Mouse (Mus musculus): ENCODE measurements around the gene C5ar2. TPM values are rescaled to one million over a fixed set of nuclear protein-coding genes. Genes with fewer than 3 reads are reported as not detected.
A peak's percentile ranks its signal among the peaks of the same experiment; 100 is the strongest.

C5ar2 gene
- polyA plus RNA-seq, 2 experiments: 0.15 TPM; not detected in 1

- 82% methylated on average over 6 of the region's 6 CpGs for WGBS
- ATAC-seq (ENCODE audit: low FRiP score, low read depth) (no peak), DNase-seq (ENCODE audit: low spot score) (no peak)
- no peak for TF ChIP-seq POLR2A (IDR thresholded peaks at IDR 0.05; ENCODE audit: borderline replicate concordance, extremely low read depth, insufficient read depth, insufficient read length)
- Histone ChIP-seq H3K4me1 (ENCODE audit: control insufficient read depth, insufficient read depth, low read length) (no peaks in the 10 kb centered on the region), H3K27me3 (ENCODE audit: control insufficient read depth, insufficient read depth, low read length) (no peaks in the 10 kb centered on the region), H3K4me3 (replicated peaks; ENCODE audit: low read length) (no peak overlapping the region), H3K9ac (ENCODE audit: low read depth, low read length, severe bottlenecking) (no peak overlapping the region), H3K9me3 (ENCODE audit: control insufficient read depth, low read length) (no peaks in the 10 kb centered on the region), H3K36me3 (ENCODE audit: control insufficient read depth, insufficient read depth, low read length) (peaks cover 83% of the 10 kb centered on the region), H3K4me2 (replicated peaks; ENCODE audit: low read depth, low read length, severe bottlenecking) (no peak overlapping the region), H3K27ac (replicated peaks; ENCODE audit: low read depth, low read length) (no peak overlapping the region)
Measured at GRCm38 (mm10) chr7:16201136-16201535, 42.8 kb downstream of the C5ar2 start.

GRCm38 (mm10) chr7:16198540-16198939 lies 45.4 kb downstream of the C5ar2 start:
- peaks cover 60% of the 10 kb centered on the region for H3K36me3 ChIP-seq (ENCODE audit: control insufficient read depth, insufficient read depth, low read length)
- H3K4me3 ChIP-seq (replicated peaks; ENCODE audit: low read length): no peak overlapping the region
- H3K4me2 ChIP-seq (replicated peaks; ENCODE audit: low read depth, low read length, severe bottlenecking): no peak overlapping the region
- H3K9ac ChIP-seq (ENCODE audit: low read depth, low read length, severe bottlenecking): no peak overlapping the region
- H3K27ac ChIP-seq (replicated peaks; ENCODE audit: low read depth, low read length): no peak overlapping the region
- H3K9me3 ChIP-seq (ENCODE audit: control insufficient read depth, low read length): no peaks in the 10 kb centered on the region
- ATAC-seq (ENCODE audit: low FRiP score, low read depth) (no peak), DNase-seq (ENCODE audit: low spot score) (no peak)
- no peak for TF ChIP-seq POLR2A (IDR thresholded peaks at IDR 0.05; ENCODE audit: borderline replicate concordance, extremely low read depth, insufficient read depth, insufficient read length)
- H3K27me3 ChIP-seq (ENCODE audit: control insufficient read depth, insufficient read depth, low read length): no peaks in the 10 kb centered on the region
- 81% methylated on average over 11 of the region's 11 CpGs for WGBS
- H3K4me1 ChIP-seq (ENCODE audit: control insufficient read depth, insufficient read depth, low read length): no peaks in the 10 kb centered on the region

DNA sequence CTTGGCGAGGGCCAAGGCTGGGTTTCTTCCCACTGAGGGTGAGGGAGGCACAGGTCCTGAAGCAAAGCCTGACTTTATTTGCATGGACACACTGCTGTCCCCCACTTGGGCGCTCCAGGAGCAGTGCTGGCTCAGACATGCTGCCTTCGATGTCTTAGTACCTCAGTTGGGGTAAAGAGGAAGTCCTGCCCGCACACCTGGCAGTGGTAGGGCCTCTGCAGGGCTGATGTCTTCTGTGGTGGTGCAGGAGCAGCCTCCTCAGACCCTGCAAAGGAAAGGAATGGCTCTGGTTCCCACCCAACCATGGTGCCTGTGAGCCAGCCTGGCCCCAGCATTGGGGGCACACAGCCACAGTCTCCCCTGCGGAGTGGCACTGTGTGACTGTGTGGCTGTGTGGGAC lies 46.8 kb downstream of the C5ar2 start:
- Histone ChIP-seq H3K4me2 (replicated peaks; ENCODE audit: low read depth, low read length, severe bottlenecking) (no peak overlapping the region), H3K36me3 (ENCODE audit: control insufficient read depth, insufficient read depth, low read length) (peaks cover 46% of the 10 kb centered on the region), H3K9ac (ENCODE audit: low read depth, low read length, severe bottlenecking) (no peak overlapping the region), H3K27ac (replicated peaks; ENCODE audit: low read depth, low read length) (no peak overlapping the region), H3K4me3 (replicated peaks; ENCODE audit: low read length) (no peak overlapping the region), H3K4me1 (ENCODE audit: control insufficient read depth, insufficient read depth, low read length) (no peaks in the 10 kb centered on the region), H3K9me3 (ENCODE audit: control insufficient read depth, low read length) (no peaks in the 10 kb centered on the region), H3K27me3 (ENCODE audit: control insufficient read depth, insufficient read depth, low read length) (no peaks in the 10 kb centered on the region)
- WGBS: 63% methylated on average over 5 of the region's 5 CpGs
- DNase-seq (ENCODE audit: low spot score) (no peak), ATAC-seq (ENCODE audit: low FRiP score, low read depth) (no peak)
- no peak for TF ChIP-seq POLR2A (IDR thresholded peaks at IDR 0.05; ENCODE audit: borderline replicate concordance, extremely low read depth, insufficient read depth, insufficient read length)

- DNase-seq (ENCODE audit: low spot score): no peak
- H3K36me3 ChIP-seq (ENCODE audit: control insufficient read depth, insufficient read depth, low read length): peaks cover 40% of the 10 kb centered on the region
Measured at GRCm38 (mm10) chr7:16196616-16197015, 47.3 kb downstream of the C5ar2 start.

DNA sequence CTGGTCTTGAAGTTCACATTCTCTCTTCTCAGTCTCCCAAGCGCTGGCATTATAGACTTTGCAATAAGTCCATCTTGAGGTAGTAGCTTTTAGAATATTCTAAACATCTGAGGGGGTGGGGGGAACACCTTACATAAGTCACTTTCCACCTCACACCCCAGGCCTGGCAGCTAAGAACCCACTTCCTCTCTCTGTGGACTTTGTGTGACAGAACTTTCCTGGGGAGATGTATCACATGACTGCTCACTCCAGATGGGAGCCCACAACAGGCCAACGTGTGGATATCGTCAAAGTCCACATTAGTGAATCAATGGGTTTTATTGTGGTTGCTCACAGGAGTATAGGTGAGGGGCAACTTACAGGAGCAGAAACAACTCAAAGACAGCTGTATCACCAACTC lies 50.3 kb downstream of the C5ar2 start:
- no peak for ATAC-seq (ENCODE audit: low FRiP score, low read depth)
- WGBS: 43% methylated on average over 3 of the region's 3 CpGs
- Histone ChIP-seq H3K9ac (ENCODE audit: low read depth, low read length, severe bottlenecking) (no peak overlapping the region), H3K9me3 (ENCODE audit: control insufficient read depth, low read length) (no peaks in the 10 kb centered on the region), H3K36me3 (ENCODE audit: control insufficient read depth, insufficient read depth, low read length) (peaks cover 20% of the 10 kb centered on the region), H3K4me3 (replicated peaks; ENCODE audit: low read length) (no peak overlapping the region), H3K27ac (replicated peaks; ENCODE audit: low read depth, low read length) (no peak overlapping the region), H3K4me1 (ENCODE audit: control insufficient read depth, insufficient read depth, low read length) (no peaks in the 10 kb centered on the region), H3K27me3 (ENCODE audit: control insufficient read depth, insufficient read depth, low read length) (no peaks in the 10 kb centered on the region), H3K4me2 (replicated peaks; ENCODE audit: low read depth, low read length, severe bottlenecking) (no peak overlapping the region)
- TF ChIP-seq POLR2A (IDR thresholded peaks at IDR 0.05; ENCODE audit: borderline replicate concordance, extremely low read depth, insufficient read depth, insufficient read length): no peak
- no peak for DNase-seq (ENCODE audit: low spot score)

More at GRCm38 (mm10) chr7:16196616-16197015, 47.3 kb downstream of the C5ar2 start:
- 45% methylated on average over 4 of the region's 6 CpGs for WGBS
- Histone ChIP-seq H3K4me2 (replicated peaks; ENCODE audit: low read depth, low read length, severe bottlenecking) (no peak overlapping the region), H3K4me3 (replicated peaks; ENCODE audit: low read length) (no peak overlapping the region), H3K27me3 (ENCODE audit: control insufficient read depth, insufficient read depth, low read length) (no peaks in the 10 kb centered on the region), H3K4me1 (ENCODE audit: control insufficient read depth, insufficient read depth, low read length) (no peaks in the 10 kb centered on the region), H3K27ac (replicated peaks; ENCODE audit: low read depth, low read length) (no peak overlapping the region), H3K9ac (ENCODE audit: low read depth, low read length, severe bottlenecking) (no peak overlapping the region), H3K9me3 (ENCODE audit: control insufficient read depth, low read length) (no peaks in the 10 kb centered on the region)
- TF ChIP-seq POLR2A (IDR thresholded peaks at IDR 0.05; ENCODE audit: borderline replicate concordance, extremely low read depth, insufficient read depth, insufficient read length): no peak
- no peak for ATAC-seq (ENCODE audit: low FRiP score, low read depth)

DNA sequence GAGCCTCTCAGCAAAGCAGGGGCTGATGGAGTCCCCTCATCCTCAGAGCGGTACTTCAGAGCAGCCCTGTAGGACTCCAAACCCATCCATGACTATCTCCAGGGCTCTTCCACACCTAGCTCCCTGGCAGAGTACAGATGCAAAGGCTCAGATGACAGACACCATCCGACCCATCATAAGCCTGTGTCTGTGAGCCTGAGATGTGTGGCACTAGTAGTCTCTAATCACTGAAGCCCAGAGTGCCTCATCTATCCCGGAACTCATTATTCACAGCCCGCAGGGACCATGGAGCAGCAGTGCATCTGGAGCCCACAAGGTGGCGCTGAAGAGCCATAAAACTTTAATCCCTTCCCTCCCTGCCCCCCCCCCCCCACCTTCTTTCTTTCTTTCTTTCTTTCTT lies 51.6 kb downstream of the C5ar2 start:
- DNase-seq (ENCODE audit: low spot score) (peak; percentile 72), ATAC-seq (ENCODE audit: low FRiP score, low read depth) (no peak)
- peaks cover 6% of the 10 kb centered on the region for H3K36me3 ChIP-seq (ENCODE audit: control insufficient read depth, insufficient read depth, low read length)
- no peaks in the 10 kb centered on the region for H3K4me1 ChIP-seq (ENCODE audit: control insufficient read depth, insufficient read depth, low read length)
- no peak overlapping the region for H3K9ac ChIP-seq (ENCODE audit: low read depth, low read length, severe bottlenecking)
- H3K27ac ChIP-seq (replicated peaks; ENCODE audit: low read depth, low read length): no peak overlapping the region
- TF ChIP-seq POLR2A (IDR thresholded peaks at IDR 0.05; ENCODE audit: borderline replicate concordance, extremely low read depth, insufficient read depth, insufficient read length): no peak
- no peak overlapping the region for H3K4me2 ChIP-seq (replicated peaks; ENCODE audit: low read depth, low read length, severe bottlenecking)
- H3K4me3 ChIP-seq (replicated peaks; ENCODE audit: low read length): no peak overlapping the region
- WGBS: 15% methylated on average over 5 of the region's 5 CpGs
- H3K9me3 ChIP-seq (ENCODE audit: control insufficient read depth, low read length): no peaks in the 10 kb centered on the region
- no peaks in the 10 kb centered on the region for H3K27me3 ChIP-seq (ENCODE audit: control insufficient read depth, insufficient read depth, low read length)

All from limb, embryonic 14.5 days (tissue).